In the genomic region with DNA sequence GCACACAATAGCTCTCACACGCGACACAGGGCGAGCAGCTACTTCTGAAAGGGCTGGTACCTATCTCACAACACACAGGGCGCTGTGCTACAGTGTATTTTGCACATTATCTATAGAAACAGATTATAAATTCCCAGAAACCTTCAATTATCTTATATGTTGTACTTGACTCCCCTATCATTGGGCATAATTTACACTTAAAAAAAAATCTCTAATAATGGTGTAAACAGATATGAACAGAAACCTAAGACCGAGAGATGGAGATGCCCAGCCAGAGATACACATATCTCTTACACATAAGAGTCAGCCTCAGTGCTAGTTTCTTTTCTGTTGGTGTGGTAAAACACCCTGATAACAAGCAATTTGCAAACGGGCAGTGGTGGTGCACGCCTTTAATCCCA, we compare ENCODE assay signal across 33 mouse cellular contexts. TPM values are rescaled to one million over a fixed set of nuclear protein-coding genes. Genes with fewer than 3 reads are reported as not detected.
DNase-seq lines count a peak whose midpoint lies in the region; ATAC-seq and TF ChIP-seq lines count a peak whose summit lies in the region.
"Had no signal": no experiment of that assay in that cellular context is flagged by ENCODE, and none has a peak within 500 bp of the region (broad histone marks: within the 10 kb centered on the region; RNA-seq: fewer than 3 reads in every experiment).

No protein-coding gene starts in this region.

- no peak for TF ChIP-seq POLR2A in MEL (IDR thresholded peaks at IDR 0.05; ENCODE audit: control insufficient read depth in 1 of 2, insufficient read depth in 1 of 2, low read depth in 1 of 2, low read length in 2 of 2, poor library complexity in 1 of 2)
- no peak for TF ChIP-seq POLR2A in lung, adult 2 months (IDR thresholded peaks at IDR 0.05; ENCODE audit: borderline replicate concordance, extremely low read depth, low read depth, low read length)

- H3K4me3 ChIP-seq in E14TG2a.4 (replicated peaks; ENCODE audit: low read length) (0 out of 2 replicates have a peak overlapping the region, but pooled peaks have one; percentile 1), MEL (ENCODE audit: control insufficient read depth in 1 of 2, insufficient read depth in 1 of 2, low read depth in 2 of 2, low read length in 2 of 2) (no peak overlapping the region)
- H3K4me3 ChIP-seq in liver, embryonic 15.5 days (replicated peaks), result peak overlapping the region; percentile 34
- no peak overlapping the region for H3K4me3 ChIP-seq in lung, adult 2 months (replicated peaks; ENCODE audit: extremely low read depth, low read depth, low read length)
- H3K4me3 ChIP-seq: embryonic facial prominence, embryonic 13.5 days; forebrain, embryonic 15.5 days; layer of hippocampus, adult 2 months had no signal

- H3K4me1 ChIP-seq in E14TG2a.4 (replicated peaks; ENCODE audit: low read depth, low read length) (peaks cover 70% of the 10 kb centered on the region), MEL (ENCODE audit: control insufficient read depth in 1 of 2, insufficient read depth in 2 of 2, low read length in 2 of 2) (peaks cover 12 to 21% of the 10 kb centered on the region in 2 experiments)
- H3K4me1 ChIP-seq in liver, embryonic 15.5 days (replicated peaks), result peaks cover 75% of the 10 kb centered on the region
- H3K4me1 ChIP-seq in lung, adult 2 months (ENCODE audit: control insufficient read depth, insufficient read depth, low read length), result peaks cover 2% of the 10 kb centered on the region; the same call in 1 of the 2 replicates

- peak overlapping the region; percentile 75 for H3K4me2 ChIP-seq in liver, embryonic 15.5 days
- H3K4me2 ChIP-seq: embryonic facial prominence, embryonic 13.5 days; forebrain, embryonic 15.5 days; hindbrain, embryonic 14.5 days; midbrain, embryonic 11.5 days had no signal

- H3K27ac ChIP-seq in MEL (ENCODE audit: control insufficient read depth, low read depth, low read length), result no peak overlapping the region
- H3K27ac ChIP-seq in liver, embryonic 15.5 days (replicated peaks), result peak overlapping the region; percentile 100
- H3K27ac ChIP-seq: embryonic facial prominence, embryonic 13.5 days; forebrain, embryonic 15.5 days; hindbrain, embryonic 14.5 days; layer of hippocampus, adult 2 months had no signal

- TF ChIP-seq CTCF in E14TG2a.4 (conservative IDR thresholded peaks at IDR 0.05; ENCODE audit: low read length), result no peak
- TF ChIP-seq CTCF in MEL (IDR thresholded peaks at IDR 0.05 in 2 of 3, conservative IDR thresholded peaks at IDR 0.05 in 1 of 3; ENCODE audit: control insufficient read depth in 1 of 3, insufficient read depth in 1 of 3, low read depth in 2 of 3, low read length in 3 of 3, poor library complexity in 1 of 3, severe bottlenecking in 1 of 3), result no peak
- TF ChIP-seq CTCF in lung, adult 2 months (IDR thresholded peaks at IDR 0.05; ENCODE audit: insufficient read depth, low read length), result no peak

- peaks cover 27% of the 10 kb centered on the region for H3K79me2 ChIP-seq in MEL (ENCODE audit: control insufficient read depth, insufficient read depth, low read length, poor library complexity)

- DNase-seq in MEL (ENCODE audit: low read depth, low spot score), result no peak
- DNase-seq in right cerebral cortex, postnatal 14 days, result no peak
- no peak for DNase-seq in kidney, adult 18-20 months
- DNase-seq in lung, adult 2 months, result no peak
- DNase-seq: adrenal gland, postnatal 14 days; B cell, adult 2 months; cerebellum, adult 11-12 months; cerebellum, postnatal 14 days; gastrocnemius, postnatal 10 days; heart, postnatal 4 days; kidney, adult 8-10 months; kidney, postnatal 14 days; lung, adult 18-20 months; right cerebral cortex, adult 18-20 months; thymus, adult 18-20 months; thymus, postnatal 36 days had no signal

- TF ChIP-seq EP300 in MEL (IDR thresholded peaks at IDR 0.05; ENCODE audit: low read depth in 1 of 2, low read length in 2 of 2), result peak in 1 of 2 experiments; percentile 33; a peak in 1 of 4 replicates

- no peaks in the 10 kb centered on the region for H3K27me3 ChIP-seq in E14TG2a.4 (ENCODE audit: insufficient read depth, low read length)
- no peaks in the 10 kb centered on the region for H3K27me3 ChIP-seq in MEL (ENCODE audit: control insufficient read depth in 1 of 2, insufficient read depth in 2 of 2, low read length in 2 of 2)
- H3K27me3 ChIP-seq in liver, embryonic 15.5 days, result no peaks in the 10 kb centered on the region
- H3K27me3 ChIP-seq: CH12.LX; embryonic facial prominence, embryonic 13.5 days; forebrain, embryonic 15.5 days had no signal

- H3K9ac ChIP-seq in MEL (ENCODE audit: control insufficient read depth, low read depth, low read length, poor library complexity, severe bottlenecking), result no peak overlapping the region
- peak overlapping the region; percentile 39 for H3K9ac ChIP-seq in liver, embryonic 15.5 days
- H3K9ac ChIP-seq: embryonic facial prominence, embryonic 13.5 days; forebrain, embryonic 15.5 days; hindbrain, embryonic 14.5 days had no signal

- H3K36me3 ChIP-seq in E14TG2a.4 (ENCODE audit: insufficient read depth, low read length) (peaks cover 53% of the 10 kb centered on the region), MEL (ENCODE audit: control insufficient read depth in 1 of 2, insufficient read depth in 2 of 2, low read length in 2 of 2) (peaks cover 0 to 19% of the 10 kb centered on the region in 2 experiments; a peak in 2 of 4 replicates)
- H3K36me3 ChIP-seq in liver, embryonic 15.5 days (replicated peaks), result peaks cover 44% of the 10 kb centered on the region

- TF ChIP-seq RAD21 in MEL (IDR thresholded peaks at IDR 0.05; ENCODE audit: low read depth, low read length), result no peak

- WGBS in liver, embryonic 15.5 days (ENCODE audit: insufficient replicate concordance), result 23% methylated on average over 7 of the region's 7 CpGs
- WGBS in lung, adult 2 months, result 87% methylated on average over 7 of the region's 7 CpGs

- peak; percentile 28 for ATAC-seq in erythroid progenitor cell, adult 5-6 weeks (replicated peaks; ENCODE audit: low FRiP score, poor library complexity, severe bottlenecking)
- ATAC-seq in liver, embryonic 15.5 days (ENCODE audit: insufficient read depth), result peak; percentile 70
- ATAC-seq: forebrain, embryonic 15.5 days; inflammation-experienced regulatory T-cells, adult 6 months had no signal

- H3K9me3 ChIP-seq in E14TG2a.4 (ENCODE audit: low read length) (no peaks in the 10 kb centered on the region), MEL (replicated peaks; ENCODE audit: insufficient read depth, low read length) (no peaks in the 10 kb centered on the region)
- no peaks in the 10 kb centered on the region for H3K9me3 ChIP-seq in liver, embryonic 15.5 days (replicated peaks)
- H3K9me3 ChIP-seq: embryonic facial prominence, embryonic 13.5 days; forebrain, embryonic 15.5 days had no signal

TF ChIP-seq in MEL, 35 proteins besides CTCF, POLR2A, EP300 and RAD21 (continues in another document):
- TF ChIP-seq NRF1 (IDR thresholded peaks at IDR 0.05; ENCODE audit: insufficient read depth, low read depth, low read length, poor library complexity, severe bottlenecking) (no peak), USF1 (IDR thresholded peaks at IDR 0.05; ENCODE audit: low read depth, low read length) (no peak), GATA1 (IDR thresholded peaks at IDR 0.05; ENCODE audit: low read depth, low read length) (peak; percentile 47), E2F4 (IDR thresholded peaks at IDR 0.05; ENCODE audit: borderline replicate concordance, low read depth, low read length) (no peak)

RNA-seq across cellular contexts. Expression of a gene that starts 3.7 kb away (rescaled TPM):
- total RNA-seq in MEL (2012; rRNA removed), result 122 and 126 TPM in 2 replicates
- polyA plus RNA-seq in MEL (2012; ENCODE audit: insufficient read depth in 1 of 2, insufficient read length in 2 of 2, low read depth in 1 of 2, low replicate concordance in 2 of 2, missing spikeins in 1 of 2), result 100 to 1,000 TPM; 141 to 348 TPM
- 58.0 and 61.2 TPM in 2 replicates for total RNA-seq in erythroid progenitor cell, adult 5-6 weeks (2015; ENCODE audit: low replicate concordance)
- 73.0 and 87.4 TPM in 2 replicates for total RNA-seq in erythroid progenitor cell, adult 5-6 weeks (2017; ENCODE audit: low replicate concordance)
- 94.1 and 95.7 TPM in 2 replicates for polyA plus RNA-seq in liver, embryonic 15.5 days (2015; fragmentation: Nextera tagmentation; extraction: Ambion mirVana)
- 51.0 and 62.8 TPM in 2 replicates for polyA plus RNA-seq in lung, adult 2 months (2012; rRNA removed)

RNA-seq across cellular contexts. Expression of a gene that starts 18.3 kb away (rescaled TPM):
- 2.8 and 4.0 TPM in 2 replicates for total RNA-seq in MEL (2012; rRNA removed)
- 1 to 10 TPM in 1 of 2 experiments, not detected in 1; 4.2 TPM for polyA plus RNA-seq in MEL (2012; ENCODE audit: insufficient read depth in 1 of 2, insufficient read length in 2 of 2, low read depth in 1 of 2, low replicate concordance in 2 of 2, missing spikeins in 1 of 2)
- total RNA-seq in erythroid progenitor cell, adult 5-6 weeks (2015; ENCODE audit: low replicate concordance), result not detected in 2 replicates
- not detected in 2 replicates for total RNA-seq in erythroid progenitor cell, adult 5-6 weeks (2017; ENCODE audit: low replicate concordance)
- polyA plus RNA-seq in liver, embryonic 15.5 days (2015; fragmentation: Nextera tagmentation; extraction: Ambion mirVana), result not detected in 2 replicates
- 0.21 and 0.31 TPM in 2 replicates for polyA plus RNA-seq in lung, adult 2 months (2012; rRNA removed)
- total RNA-seq: adrenal gland, postnatal 14 days; granulocyte monocyte progenitor cell, adult 5-6 weeks had no signal
- polyA plus RNA-seq: embryonic facial prominence, embryonic 13.5 days; inflammation-experienced regulatory T-cells, adult 6 months; limb, embryonic 11.5 days; stomach, embryonic 16.5 days had no signal

RNA-seq across cellular contexts. Expression of a gene that starts 38.0 kb away (rescaled TPM):
- not detected in 2 replicates for total RNA-seq in MEL (2012; rRNA removed)
- not detected for polyA plus RNA-seq in MEL (2012; ENCODE audit: insufficient read depth in 1 of 2, insufficient read length in 2 of 2, low read depth in 1 of 2, low replicate concordance in 2 of 2, missing spikeins in 1 of 2)
- total RNA-seq in erythroid progenitor cell, adult 5-6 weeks (2015; ENCODE audit: low replicate concordance), result not detected in 2 replicates
- not detected in 2 replicates for total RNA-seq in erythroid progenitor cell, adult 5-6 weeks (2017; ENCODE audit: low replicate concordance)
- not detected in 2 replicates for polyA plus RNA-seq in liver, embryonic 15.5 days (2015; fragmentation: Nextera tagmentation; extraction: Ambion mirVana)
- not detected in 2 replicates for polyA plus RNA-seq in lung, adult 2 months (2012; rRNA removed)
- total RNA-seq: adrenal gland, postnatal 14 days; CH12.LX; gastrocnemius, postnatal 10 days; granulocyte monocyte progenitor cell, adult 5-6 weeks; heart, postnatal 4 days; layer of hippocampus, adult 2 months; layer of hippocampus, postnatal 25 days; left cerebral cortex, postnatal 10 days had no signal
- polyA plus RNA-seq: embryonic facial prominence, embryonic 13.5 days; heart, embryonic 14.5 days; limb, embryonic 11.5 days; stomach, embryonic 16.5 days had no signal

RNA-seq across cellular contexts. Expression of a gene that starts 43.4 kb away (rescaled TPM):
- 12.5 and 15.4 TPM in 2 replicates for total RNA-seq in MEL (2012; rRNA removed)
- 10 to 100 TPM; 42.0 to 47.7 TPM for polyA plus RNA-seq in MEL (2012; ENCODE audit: insufficient read depth in 1 of 2, insufficient read length in 2 of 2, low read depth in 1 of 2, low replicate concordance in 2 of 2, missing spikeins in 1 of 2)
- total RNA-seq in erythroid progenitor cell, adult 5-6 weeks (2015; ENCODE audit: low replicate concordance), result 29.2 and 52.4 TPM in 2 replicates
- 69.3 and 96.1 TPM in 2 replicates for total RNA-seq in erythroid progenitor cell, adult 5-6 weeks (2017; ENCODE audit: low replicate concordance)
- 3.7 and 4.2 TPM in 2 replicates for polyA plus RNA-seq in liver, embryonic 15.5 days (2015; fragmentation: Nextera tagmentation; extraction: Ambion mirVana)
- polyA plus RNA-seq in lung, adult 2 months (2012; rRNA removed), result 24.7 and 36.0 TPM in 2 replicates

RNA-seq across cellular contexts. Expression of a gene that starts 49.7 kb away (rescaled TPM):
- 0.13 and 0.23 TPM in 2 replicates for total RNA-seq in MEL (2012; rRNA removed)
- polyA plus RNA-seq in MEL (2012; ENCODE audit: insufficient read depth in 1 of 2, insufficient read length in 2 of 2, low read depth in 1 of 2, low replicate concordance in 2 of 2, missing spikeins in 1 of 2), result under 1 TPM in 1 of 2 experiments, not detected in 1; 0.14 TPM
- 0.36 TPM in 1 of 2 replicates, not detected in the other for total RNA-seq in erythroid progenitor cell, adult 5-6 weeks (2015; ENCODE audit: low replicate concordance)
- total RNA-seq in erythroid progenitor cell, adult 5-6 weeks (2017; ENCODE audit: low replicate concordance), result not detected in 2 replicates
- not detected in 2 replicates for polyA plus RNA-seq in liver, embryonic 15.5 days (2015; fragmentation: Nextera tagmentation; extraction: Ambion mirVana)
- polyA plus RNA-seq in lung, adult 2 months (2012; rRNA removed), result 21.8 and 37.4 TPM in 2 replicates
- polyA plus RNA-seq: forebrain, embryonic 15.5 days; heart, embryonic 14.5 days; hindbrain, embryonic 14.5 days; midbrain, postnatal 0 days had no signal

Comparison
In these comparisons a context has a peak if more than half of its experiments do, and no peak if none do; other contexts are left out.
1. H3K4me3 ChIP-seq: peak in E14TG2a.4 (single experiment) and liver, embryonic 15.5 days (single experiment); none in MEL (0 of 2) and lung, adult 2 months (single experiment).